Mouse (Mus musculus): ENCODE results near the gene Rasgef1b.

Rasgef1b gene

DNA sequence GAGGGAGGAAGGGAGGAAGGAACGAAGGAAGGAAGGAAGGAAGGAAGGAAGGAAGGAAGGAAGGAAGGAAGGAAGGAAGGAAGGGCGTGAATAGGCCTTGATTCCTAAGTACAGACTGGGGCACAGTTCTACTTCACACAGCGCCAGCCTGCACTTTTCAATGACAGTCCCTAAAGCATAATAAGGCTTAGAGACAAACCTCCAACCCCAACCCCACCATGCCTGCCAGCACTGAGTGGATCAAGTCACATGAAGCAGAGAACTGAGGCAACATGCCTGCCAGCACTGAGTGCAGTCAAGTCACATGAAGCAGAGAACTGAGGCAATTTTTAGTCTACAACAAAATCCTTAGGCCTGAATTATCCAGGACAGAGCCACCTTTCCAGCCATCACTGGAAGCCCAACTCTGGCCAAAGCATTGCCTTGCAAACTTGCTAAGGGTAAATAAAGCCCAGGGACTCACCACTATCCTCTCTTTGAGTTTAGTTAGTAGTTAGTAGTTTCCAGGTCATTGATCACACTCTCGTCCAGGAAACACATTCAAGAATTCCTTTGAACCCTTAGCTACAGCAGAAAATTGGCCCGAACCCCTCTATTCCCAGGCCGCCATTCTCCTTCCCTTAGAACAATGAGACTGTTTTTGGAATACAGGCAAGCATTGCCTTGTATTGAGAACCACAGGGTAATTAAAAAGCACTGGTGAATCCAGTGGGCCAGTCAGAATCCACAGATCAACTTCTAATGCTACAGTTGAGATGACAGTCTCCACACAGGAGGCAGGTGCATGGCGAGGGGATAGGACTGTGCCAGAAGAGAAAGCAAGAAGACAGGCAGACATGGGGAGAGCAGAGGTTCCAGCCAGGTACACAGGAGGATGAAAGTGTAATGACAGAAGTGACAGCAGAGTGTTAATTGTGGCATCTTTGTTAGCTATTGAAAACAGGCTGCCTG lies 513.4 kb downstream of the Rasgef1b start:
- DNase-seq (ENCODE audit: low spot score): no peak

DNA sequence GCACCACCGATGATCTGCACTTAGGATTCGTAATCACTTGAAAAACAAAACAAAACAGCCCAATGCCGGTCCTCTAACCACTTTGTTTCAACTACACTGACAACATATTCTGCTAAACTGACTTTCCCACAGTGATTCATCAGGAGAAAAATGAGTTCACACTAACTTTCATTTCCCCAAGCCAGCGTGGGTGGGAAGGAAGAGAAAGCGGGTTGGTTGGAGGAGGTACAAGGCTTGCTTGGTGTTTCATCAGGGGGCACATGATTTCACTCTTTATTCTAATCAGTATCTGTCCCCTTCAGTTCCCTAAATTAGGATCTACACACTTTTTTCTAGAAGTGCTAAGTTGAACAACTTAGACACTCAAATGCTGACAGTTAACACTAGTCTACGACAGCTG lies 514.5 kb downstream of the Rasgef1b start:
- DNase-seq (ENCODE audit: low spot score): no peak

DNA sequence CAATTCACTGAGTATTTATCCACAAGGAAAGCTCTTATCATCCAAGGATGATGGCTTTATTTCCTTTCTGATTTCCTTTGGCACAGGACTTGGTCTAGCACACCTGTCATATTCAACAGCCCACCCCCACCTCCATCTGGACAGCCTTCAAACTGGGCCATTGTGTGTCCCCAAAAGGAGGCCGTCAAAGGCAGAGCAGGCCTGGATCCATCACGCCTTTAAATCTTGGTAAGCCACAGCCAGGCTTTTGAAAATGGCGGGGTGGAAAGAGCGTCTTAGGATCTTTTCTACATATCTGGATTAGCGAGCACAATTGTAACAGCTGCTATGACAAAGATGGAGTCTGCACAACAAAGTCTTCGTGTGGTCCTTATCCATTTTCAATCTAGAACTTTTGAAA lies 515.7 kb downstream of the Rasgef1b start:
- DNase-seq (ENCODE audit: low spot score): no peak

DNA sequence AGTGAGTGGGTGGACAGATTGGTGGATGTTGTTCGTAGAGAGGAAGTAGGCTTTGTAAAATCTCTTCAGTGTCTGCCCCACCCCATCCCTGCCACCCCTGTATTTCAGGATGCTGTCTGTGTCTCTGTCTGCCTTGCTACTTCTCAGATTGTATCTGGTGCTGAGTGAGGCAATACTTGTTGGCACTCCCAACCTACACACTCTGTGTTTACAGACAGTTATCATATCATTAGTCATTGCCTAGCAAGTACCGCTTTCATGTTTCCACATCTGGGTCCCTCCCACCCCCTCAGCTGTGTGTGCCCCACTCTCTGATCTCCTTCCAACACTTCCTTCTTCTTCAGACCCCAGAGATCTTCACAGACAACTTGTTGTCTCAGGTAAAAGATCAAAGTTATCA lies 525.4 kb downstream of the Rasgef1b start:
- peak; percentile 28 for DNase-seq (ENCODE audit: low spot score)

DNA sequence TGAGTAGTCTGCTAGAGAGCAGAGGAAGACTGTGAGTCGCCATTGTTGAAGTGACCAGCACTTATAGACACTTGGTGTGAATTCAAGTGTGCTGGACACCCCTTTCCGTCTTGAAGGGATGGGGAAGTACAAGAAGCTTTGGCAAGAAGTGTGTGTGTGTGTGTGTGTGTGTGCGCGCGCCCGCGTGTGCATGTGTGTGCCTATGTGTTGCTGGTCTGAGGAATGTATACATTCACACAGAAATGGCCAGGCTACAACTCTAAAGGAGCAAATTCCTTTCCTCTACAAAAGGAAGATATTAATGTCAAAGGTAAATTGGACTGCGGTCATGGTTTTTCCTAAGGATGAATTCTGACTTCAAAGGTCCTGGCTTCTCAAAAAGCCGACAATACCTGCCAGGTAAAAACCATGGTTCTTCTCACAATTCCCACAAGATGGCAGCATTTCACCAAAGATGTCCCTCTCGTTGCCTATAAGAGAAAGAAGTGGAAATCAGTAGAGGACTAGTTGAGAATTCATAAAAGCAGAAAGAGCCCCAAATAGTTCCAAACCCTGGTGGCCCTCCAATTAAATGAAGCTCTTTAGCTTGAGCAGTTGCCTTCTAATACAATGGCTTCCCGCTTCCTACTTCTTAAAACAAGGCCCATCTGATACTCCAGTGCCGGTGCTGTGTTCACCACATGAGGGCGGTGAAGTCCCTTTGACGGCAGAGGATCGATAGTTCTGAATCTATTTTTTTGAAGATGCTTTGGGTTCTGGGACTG lies 526.6 kb downstream of the Rasgef1b start:
- DNase-seq (ENCODE audit: low spot score): peak; percentile 55

DNA sequence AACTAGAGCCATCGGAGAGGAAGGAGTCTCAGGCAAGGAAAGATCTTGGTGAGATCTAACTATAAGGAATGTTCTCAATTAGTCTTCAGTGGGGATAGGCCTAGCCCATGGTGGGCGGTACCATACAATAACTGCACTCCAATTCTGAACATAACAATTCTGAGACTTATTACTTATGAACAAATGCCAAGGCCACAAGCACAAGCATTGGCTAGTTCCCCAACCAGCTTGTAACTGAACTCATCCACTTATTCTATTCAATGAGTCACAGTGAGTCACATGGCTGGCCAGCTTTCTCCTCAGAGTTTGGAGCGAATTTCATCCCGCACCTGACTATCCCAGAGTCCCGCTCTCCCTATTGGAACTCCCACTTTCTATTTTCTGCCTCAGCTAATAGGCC lies 533.4 kb downstream of the Rasgef1b start:
- DNase-seq (ENCODE audit: low spot score): no peak

DNA sequence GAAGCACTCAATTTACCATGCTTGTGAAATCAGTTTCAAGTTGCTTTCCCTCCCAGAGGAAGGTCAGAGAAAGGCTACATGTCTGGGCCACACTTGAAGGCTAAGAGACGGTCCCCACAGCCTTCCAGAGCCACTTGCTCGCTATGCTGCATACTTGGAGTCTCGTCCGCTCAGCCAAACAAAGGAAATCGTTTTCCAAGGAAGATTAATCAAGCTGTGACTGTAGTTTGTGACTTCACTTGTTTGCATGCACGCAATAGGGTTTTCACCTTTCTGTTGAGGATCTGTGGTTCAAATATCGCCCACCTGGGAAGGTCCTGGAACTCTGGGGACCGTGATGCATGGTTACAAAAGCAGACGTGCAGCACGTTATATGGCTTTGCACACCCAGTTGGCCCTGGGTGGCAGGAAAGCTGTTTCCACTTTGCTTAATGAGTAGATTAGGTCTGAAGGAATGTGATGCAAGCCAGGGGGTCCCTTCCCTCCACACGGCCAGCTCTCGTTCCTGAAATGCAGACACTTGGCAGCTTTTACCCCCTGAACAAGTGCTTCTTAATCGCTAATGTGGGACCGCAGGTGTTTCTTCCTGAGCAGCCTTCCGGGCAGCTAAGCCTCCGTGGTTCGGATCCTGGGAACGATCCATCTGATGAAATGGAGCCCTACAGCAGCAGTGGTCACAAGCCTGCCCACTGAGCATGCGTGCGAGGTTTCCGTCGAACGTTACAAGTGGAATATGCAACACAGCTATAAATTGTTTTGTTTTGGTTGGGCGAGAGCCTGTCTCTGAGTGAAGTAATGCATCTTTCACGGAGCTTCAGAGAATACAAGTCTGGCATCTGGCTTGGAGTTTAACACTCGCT lies 537.7 kb downstream of the Rasgef1b start:
- no peak for DNase-seq (ENCODE audit: low spot score)

DNA sequence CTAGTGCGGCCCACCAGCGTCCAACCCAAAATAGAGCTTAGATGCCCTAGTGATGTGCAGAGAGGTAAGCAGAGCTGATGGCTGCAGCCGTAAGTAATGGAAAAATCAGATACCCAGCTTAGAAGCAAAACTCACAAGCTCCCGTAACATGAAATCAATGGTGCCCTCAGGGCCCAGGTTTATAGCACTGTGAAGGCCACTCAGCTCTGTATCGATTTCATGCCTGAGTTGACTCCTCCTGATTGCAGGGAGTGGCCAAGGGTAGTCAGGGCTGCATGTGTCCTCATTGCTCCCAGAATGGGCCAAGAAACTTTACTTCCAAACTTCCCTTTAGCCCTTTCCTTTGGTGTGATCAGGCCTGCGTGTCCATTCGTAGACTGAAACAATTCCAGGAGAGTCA lies 545.2 kb downstream of the Rasgef1b start:
- DNase-seq (ENCODE audit: low spot score): no peak

DNA sequence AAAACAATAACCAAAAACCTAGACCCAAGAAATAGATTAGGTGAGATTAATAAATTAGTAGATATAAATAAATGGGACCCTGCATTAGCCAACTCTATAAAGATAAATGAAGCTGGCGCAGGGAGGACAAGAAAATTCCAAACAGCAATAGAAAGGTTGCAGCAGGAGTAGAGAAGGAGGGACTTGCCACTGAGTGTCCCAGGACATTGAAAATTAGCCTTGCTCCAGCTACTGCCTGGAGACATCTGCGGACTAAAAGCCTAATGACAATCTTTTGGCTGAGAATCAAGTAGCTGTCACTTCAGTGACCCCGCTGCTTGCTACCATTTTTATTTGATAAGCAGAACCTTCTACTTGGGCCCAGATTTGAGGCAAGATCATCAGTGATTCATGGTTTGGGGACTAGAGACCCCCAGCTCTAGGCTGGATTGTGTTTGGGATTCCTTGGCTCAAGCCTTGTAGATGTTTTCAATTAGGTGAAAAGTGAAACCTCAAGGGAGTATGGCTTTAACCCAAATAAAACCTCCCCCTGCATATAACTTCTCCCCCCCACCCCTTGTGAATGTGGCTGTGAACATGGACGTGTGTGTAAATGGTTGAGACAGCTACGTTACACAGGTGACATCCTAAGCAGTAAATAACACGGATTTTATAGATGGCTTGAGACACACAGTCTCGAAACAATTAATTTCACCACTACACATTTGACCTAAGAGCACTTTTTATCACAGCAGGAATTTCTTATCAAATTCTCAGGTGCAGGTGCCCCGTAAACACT lies 554.1 kb downstream of the Rasgef1b start:
- no peak for DNase-seq (ENCODE audit: low spot score)

DNA sequence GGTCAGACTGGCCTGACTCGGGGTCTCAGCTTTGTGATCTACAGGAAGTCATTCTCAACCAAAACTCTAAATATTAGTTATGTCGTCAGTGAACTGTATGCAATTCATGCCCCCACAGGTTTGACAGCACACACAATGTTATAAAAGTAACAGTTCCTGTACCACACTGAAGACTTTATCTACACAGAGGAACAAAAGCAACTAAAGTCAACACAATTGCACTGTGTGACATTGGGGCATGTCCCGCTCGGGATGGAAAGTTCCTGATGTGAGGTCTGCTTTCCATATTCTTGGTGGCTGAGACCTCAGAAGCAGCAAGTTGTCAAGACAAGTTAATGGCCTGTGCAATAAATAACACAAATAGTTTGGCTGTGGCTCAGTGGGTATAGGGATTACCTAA lies 559.0 kb downstream of the Rasgef1b start:
- no peak for DNase-seq (ENCODE audit: low spot score)

DNA sequence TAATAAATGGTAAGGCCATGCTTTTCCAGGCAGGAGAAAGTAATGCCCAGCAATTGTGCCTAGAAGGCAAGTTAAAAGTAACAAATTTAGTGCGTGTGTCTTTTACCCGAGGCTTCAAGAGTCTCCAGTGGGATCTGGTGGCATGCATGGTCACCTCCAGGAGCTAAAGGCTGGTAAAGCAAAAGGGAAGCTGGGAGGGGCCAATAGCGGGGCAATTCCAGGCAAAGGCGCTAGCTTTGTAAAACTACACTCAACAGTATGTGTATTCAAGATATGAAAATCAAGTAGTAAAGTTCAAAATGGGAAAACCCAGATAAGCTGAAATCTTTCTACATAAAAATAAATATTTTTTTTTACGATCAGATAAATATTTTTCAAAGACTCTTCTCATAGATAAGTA lies 561.1 kb downstream of the Rasgef1b start:
- no peak for DNase-seq (ENCODE audit: low spot score)
